Mouse (Mus musculus): ENCODE measurements around the gene Slco3a1.

The Slco3a1 gene

DNA sequence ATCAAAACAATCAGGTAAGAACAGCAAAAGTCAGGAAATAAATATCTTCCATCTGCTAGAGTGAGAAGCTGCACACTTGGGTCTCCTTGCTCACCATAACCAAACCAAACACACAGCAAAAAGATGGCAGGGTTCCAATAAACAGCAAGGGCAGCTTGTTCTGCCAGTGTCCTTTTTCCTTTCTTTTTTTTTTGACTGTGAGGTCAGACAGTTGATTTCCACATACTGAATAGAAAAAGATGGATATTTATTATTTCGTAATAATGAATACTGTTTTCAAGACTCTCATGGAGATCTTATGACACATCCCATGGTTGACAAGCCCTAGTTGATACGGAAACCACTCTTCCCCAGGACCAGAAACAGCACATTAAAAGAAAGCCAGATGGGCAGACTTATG lies 274.2 kb downstream of the Slco3a1 start:
- no peak for DNase-seq (ENCODE audit: low spot score)

- DNase-seq (ENCODE audit: low spot score): no peak
These were observed 275.2 kb downstream of the Slco3a1 start for GRCm38 (mm10) chr7:74279356-74279755.

DNA sequence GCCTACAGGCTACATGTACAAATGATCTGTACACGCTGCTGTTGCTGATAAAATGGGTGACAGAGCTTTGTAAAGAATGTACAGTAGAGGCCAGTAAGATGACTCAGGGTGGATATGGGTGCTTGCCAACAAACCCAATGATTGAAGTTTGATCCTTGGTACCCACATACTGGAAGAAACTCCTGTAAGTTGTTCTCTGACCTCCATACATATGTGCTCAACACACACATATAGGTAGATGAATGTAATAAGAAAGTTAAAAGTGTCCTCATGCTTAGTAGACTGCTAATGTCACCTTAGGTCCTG lies 284.5 kb downstream of the Slco3a1 start:
- no peak for DNase-seq (ENCODE audit: low spot score)

DNA sequence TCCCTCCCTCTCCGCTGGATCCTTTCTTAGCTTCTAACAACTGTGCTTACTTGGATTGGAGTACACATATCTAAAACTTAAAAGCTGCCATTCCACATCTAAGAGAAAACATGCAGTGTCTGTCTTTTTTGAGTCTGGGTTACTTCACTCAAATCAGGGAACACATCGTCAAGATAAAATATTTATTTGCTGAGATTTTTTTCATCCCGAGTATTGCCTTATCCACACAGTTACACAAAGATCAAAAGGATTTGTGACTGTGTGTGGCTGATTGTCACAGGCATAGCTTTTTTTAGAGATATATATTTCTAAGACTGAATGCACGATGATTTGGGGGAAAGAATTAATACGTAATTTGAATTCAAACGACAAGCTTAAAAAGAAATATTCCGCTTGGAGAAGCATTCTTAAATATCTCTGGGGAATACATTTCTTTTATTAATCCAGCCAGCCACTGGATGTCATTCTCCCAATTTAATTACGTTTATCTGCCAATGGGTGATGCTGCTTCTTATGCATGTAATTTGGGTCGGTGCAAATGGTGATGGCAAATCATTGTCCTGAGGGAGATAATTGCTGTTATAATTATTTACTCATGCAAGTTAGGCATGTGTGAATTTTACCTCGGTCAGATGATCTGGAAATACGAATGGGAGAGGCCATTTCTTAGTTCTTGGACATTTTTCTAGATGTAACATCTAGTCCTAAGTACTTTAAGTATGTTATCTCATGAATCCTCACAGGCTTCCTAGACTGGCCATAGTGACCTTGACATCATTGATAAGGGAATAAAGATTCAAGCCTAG lies 285.1 kb downstream of the Slco3a1 start:
- DNase-seq (ENCODE audit: low spot score): no peak

GRCm38 (mm10) chr7:74266511-74267168 lies 287.9 kb downstream of the Slco3a1 start:
- DNase-seq (ENCODE audit: low spot score): no peak

- DNase-seq (ENCODE audit: low spot score): no peak
These were observed 298.3 kb downstream of the Slco3a1 start for GRCm38 (mm10) chr7:74256291-74256690.

GRCm38 (mm10) chr7:74252066-74252465 lies 302.5 kb downstream of the Slco3a1 start:
- no peak for DNase-seq (ENCODE audit: low spot score)

GRCm38 (mm10) chr7:74241236-74241635 lies 313.3 kb downstream of the Slco3a1 start:
- no peak for DNase-seq (ENCODE audit: low spot score)

DNA sequence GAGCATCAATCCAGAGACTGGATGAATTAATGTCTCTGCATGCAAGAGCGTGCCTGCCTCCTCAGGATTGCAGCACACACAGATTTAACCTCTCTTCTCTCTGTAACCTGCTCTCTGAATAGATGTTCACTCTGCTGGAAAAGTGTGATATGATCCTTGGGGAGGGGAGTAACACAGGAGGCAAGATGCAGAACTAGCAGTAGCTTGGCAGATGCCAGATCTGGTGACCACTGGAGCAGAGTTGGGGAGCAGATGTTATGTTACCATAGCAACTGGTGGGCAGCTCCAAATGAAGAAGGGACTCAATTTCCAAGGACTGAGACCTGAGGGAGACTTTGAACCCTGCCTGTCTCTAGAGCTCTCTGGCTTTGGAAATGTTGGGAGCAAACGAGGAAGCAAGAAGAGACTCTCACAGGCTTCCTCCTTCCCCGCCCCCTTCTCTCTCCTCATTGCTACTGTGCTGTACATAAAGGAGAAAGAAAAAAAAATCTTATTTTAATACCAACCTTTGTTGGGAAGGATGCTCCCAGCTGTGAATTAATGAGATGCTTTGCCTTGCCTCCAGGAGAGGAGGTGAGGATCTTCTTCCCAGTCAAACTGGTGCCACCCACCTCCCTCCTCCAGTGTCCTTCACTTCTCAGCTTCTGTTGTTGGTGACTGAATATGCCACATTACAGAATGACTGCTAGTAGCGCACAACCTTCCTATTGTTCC lies 314.0 kb downstream of the Slco3a1 start:
- DNase-seq (ENCODE audit: low spot score): no peak
